Mouse (Mus musculus) kidney, adult 2 months (tissue): ENCODE results near the gene Sema4f. TPM values are rescaled to one million over a fixed set of nuclear protein-coding genes. Genes with fewer than 3 reads are reported as not detected.

ENCODE experiments used
- DNase-seq: peaks from one replicate; pipeline ENCODE4 v3.0.0; 2021
- H3K27ac ChIP-seq: fragments of 200-500 bp; 2 replicates; pipeline ENCODE4 v1.5.1; 2012; ENCODE audit warnings: low read depth, low read length, control low read depth, inconsistent platforms; ENCODE audit not compliant: insufficient read depth
- H3K27me3 ChIP-seq: fragments of 200-500 bp; replicated peaks from 2 replicates; pipeline ENCODE4 v1.6.1; 2012; ENCODE audit warnings: mild to moderate bottlenecking, moderate library complexity, low read length, inconsistent platforms; ENCODE audit not compliant: control insufficient read depth, insufficient read depth
- H3K36me3 ChIP-seq: fragments of 200-500 bp; 2 replicates; pipeline ENCODE4 v1.6.1; 2012; ENCODE audit warnings: mild to moderate bottlenecking, moderate library complexity, low read length, inconsistent platforms; ENCODE audit not compliant: control insufficient read depth, insufficient read depth
- H3K4me1 ChIP-seq: fragments of 200-500 bp; 2 replicates; pipeline ENCODE4 v1.6.1; 2011; ENCODE audit warnings: low read length; ENCODE audit not compliant: control insufficient read depth, insufficient read depth
- H3K4me3 ChIP-seq: fragments of 200-500 bp; 2 replicates; pipeline ENCODE4 v1.5.1; 2011; ENCODE audit warnings: mild to moderate bottlenecking, low read depth, low read length, control low read depth; ENCODE audit not compliant: insufficient read depth
- CTCF ChIP-seq: fragments of 200-500 bp; conservative IDR thresholded peaks from 2 replicates; pipeline ENCODE4 v1.5.1; 2011; ENCODE audit warnings: low read depth, mild to moderate bottlenecking, control low read depth, low read length, moderate library complexity, mixed read lengths; ENCODE audit not compliant: insufficient read depth, insufficient read length
- POLR2A ChIP-seq: fragments of 200-500 bp; IDR thresholded peaks from one replicate; pipeline ENCODE4 v1.6.1; 2011; ENCODE audit warnings: low read depth, low read length, control low read depth
- WGBS: fragments of 180-500 bp; shearing (Covaris S2); methylation state at CpG from one replicate; pipeline ENCODE4 v1.1.7; 2018; 5-methylcytosine and 5-hydroxymethylcytosine counted together
- polyA plus RNA-seq: library from polyadenylated mRNA; depleted of rRNA; stranded (reverse); fragments of >200 nt; gene quantifications from 2 replicates; pipeline ENCODE4 v1.2.3, GENCODE M21; 2012

Sema4f gene
- polyA plus RNA-seq, 1 experiment = 0.28 TPM

DNA sequence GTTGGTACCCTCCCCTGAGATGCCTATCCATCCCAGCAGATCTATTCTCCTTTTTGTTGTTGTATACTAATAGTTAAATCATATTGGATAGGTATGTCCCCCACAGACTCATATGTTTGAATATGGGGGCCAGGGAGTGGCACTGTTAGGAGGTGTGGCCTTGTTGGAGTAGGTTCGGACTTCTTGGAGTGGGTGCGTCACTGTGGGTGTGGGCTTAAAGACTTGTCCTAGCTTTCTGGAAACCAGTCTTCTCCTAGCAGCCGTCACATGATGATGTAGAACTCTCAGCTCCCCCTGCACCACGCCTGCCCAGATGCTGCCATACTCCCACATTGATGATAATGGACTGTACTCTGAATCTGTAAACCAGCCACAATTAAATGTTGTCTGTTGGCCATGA lies 41.3 kb downstream of the Sema4f start:
- H3K36me3 ChIP-seq = no peaks in the 10 kb centered on the region
- TF ChIP-seq POLR2A = no peak
- TF ChIP-seq CTCF = no peak
- no peak overlapping the region for H3K27ac ChIP-seq
- no peak overlapping the region for H3K4me3 ChIP-seq
- no peaks in the 10 kb centered on the region for H3K4me1 ChIP-seq
- 78% methylated on average over 4 of the region's 4 CpGs for WGBS
- DNase-seq = no peak
- no peaks in the 10 kb centered on the region for H3K27me3 ChIP-seq

DNA sequence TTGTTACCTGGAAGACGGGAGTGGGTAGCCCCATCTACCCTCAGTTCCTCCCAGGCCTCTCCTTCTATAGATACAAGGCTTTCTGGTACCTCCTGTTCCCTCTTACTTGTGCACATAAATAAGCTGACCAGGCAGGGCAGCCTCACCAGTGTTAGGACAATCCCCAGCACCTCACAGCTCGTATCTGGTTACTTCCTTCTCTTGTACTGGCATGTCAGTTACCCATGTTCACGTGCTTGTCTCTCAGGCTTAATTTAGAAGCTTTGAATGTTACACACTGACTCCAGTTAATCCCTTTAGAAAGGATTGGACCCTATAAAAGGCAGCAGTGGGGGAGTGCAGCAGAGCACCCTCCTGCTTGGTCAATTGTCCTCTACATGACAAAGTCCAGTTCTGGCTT lies 42.3 kb downstream of the Sema4f start:
- TF ChIP-seq CTCF (no peak), POLR2A (no peak)
- Histone ChIP-seq H3K27me3 (no peaks in the 10 kb centered on the region), H3K4me3 (no peak overlapping the region), H3K4me1 (no peaks in the 10 kb centered on the region), H3K36me3 (no peaks in the 10 kb centered on the region), H3K27ac (no peak overlapping the region)
- 63% methylated on average over 3 of the region's 3 CpGs for WGBS
- DNase-seq = no peak

DNA sequence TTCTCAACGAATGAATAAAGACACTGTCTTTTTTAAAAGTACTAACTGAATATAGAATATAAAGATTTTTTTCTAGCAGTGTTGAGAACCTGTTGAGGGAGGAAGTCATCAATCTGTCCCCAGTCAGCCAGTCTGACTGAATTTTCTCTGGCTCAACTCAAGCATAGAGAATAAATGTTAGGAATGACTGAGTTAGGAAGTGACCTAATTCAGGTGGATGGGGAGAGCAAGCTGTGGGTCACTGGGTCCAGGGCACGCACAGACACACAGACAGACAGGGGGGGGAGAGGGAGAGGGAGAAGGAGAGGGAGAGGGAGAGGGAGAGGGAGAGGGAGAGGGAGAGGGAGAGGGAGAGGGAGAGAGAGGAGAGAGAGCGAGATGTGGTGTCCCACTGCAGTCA lies 46.2 kb downstream of the Sema4f start:
- no peak for TF ChIP-seq POLR2A
- no peak for TF ChIP-seq CTCF
- no peak overlapping the region for H3K4me3 ChIP-seq
- 26% methylated on average over 3 of the region's 3 CpGs for WGBS
- no peak for DNase-seq
- no peaks in the 10 kb centered on the region for H3K36me3 ChIP-seq
- H3K4me1 ChIP-seq = no peaks in the 10 kb centered on the region
- no peak overlapping the region for H3K27ac ChIP-seq
- H3K27me3 ChIP-seq = no peaks in the 10 kb centered on the region

DNA sequence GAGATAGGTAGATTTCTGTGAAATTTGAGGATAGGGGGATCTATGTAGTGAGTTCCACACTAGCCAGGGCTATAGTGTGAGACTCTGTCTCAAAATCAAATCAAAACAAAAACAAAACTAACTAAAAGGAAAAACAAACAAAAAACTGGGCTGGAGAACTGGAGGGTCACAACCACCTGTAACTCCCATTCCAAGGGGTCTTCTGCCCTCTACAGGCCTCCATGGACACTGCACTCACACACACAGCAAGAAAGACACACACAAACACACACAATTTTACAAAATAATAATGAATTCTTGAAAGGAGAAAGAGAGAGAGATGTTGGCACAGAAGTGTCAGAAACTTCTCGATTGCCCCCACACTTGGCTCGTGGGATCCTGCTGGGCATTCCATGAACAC lies 47.0 kb downstream of the Sema4f start:
- H3K4me1 ChIP-seq = no peaks in the 10 kb centered on the region
- TF ChIP-seq POLR2A (no peak), CTCF (peak; percentile 55)
- WGBS = 54% methylated on average over 2 of the region's 2 CpGs
- H3K4me3 ChIP-seq = no peak overlapping the region
- H3K36me3 ChIP-seq = no peaks in the 10 kb centered on the region
- no peaks in the 10 kb centered on the region for H3K27me3 ChIP-seq
- DNase-seq = peak; percentile 21
- H3K27ac ChIP-seq = no peak overlapping the region

DNA sequence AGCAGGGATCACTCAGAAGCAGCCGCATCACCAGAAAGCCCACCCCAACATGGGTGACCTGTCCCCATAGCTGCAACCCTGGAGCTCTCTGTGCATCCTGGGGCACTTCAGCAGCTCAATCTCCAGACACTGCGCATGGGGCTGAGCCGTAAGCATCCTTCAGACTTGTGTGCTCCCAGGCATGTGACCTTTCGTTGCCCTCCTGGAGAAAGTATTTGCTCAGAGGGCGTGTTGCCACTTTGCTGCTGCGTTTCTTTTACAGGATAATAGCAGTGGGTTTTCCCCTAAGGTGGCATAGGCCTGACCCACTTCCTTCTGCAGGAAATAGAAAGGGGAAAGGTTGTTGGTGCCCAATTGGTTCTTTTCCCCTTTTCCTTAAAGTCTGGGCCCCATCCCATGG lies 48.1 kb downstream of the Sema4f start:
- TF ChIP-seq POLR2A = no peak
- no peak for TF ChIP-seq CTCF
- no peak overlapping the region for H3K4me3 ChIP-seq
- no peak for DNase-seq
- no peak overlapping the region for H3K27ac ChIP-seq
- WGBS = 49% methylated on average over 6 of the region's 6 CpGs
- H3K27me3 ChIP-seq = no peaks in the 10 kb centered on the region
- no peaks in the 10 kb centered on the region for H3K4me1 ChIP-seq
- H3K36me3 ChIP-seq = no peaks in the 10 kb centered on the region

DNA sequence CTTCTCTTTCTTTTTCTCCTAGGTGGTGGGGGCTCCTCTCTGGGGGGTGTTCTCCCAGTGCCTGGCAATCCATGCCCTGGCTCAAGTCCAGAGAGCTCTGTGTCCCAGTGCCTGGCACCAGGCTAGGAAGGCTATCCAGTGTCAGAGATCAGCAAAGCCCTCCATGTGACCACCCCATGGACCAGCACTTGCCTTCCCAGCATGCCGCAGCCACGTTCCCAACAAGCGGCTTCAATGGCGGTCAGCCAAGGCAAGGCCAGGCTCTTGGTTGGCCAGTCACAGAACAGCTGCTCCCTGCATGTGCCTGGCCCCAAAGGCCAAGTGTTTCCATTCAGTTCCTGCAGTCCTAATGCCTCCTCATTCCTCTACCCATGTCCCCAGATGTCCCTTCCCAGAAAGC lies 53.2 kb downstream of the Sema4f start:
- DNase-seq = peak; percentile 15
- TF ChIP-seq POLR2A (no peak), CTCF (no peak)
- Histone ChIP-seq H3K27me3 (no peaks in the 10 kb centered on the region), H3K4me3 (no peak overlapping the region), H3K36me3 (no peaks in the 10 kb centered on the region), H3K4me1 (no peaks in the 10 kb centered on the region), H3K27ac (no peak overlapping the region)
- WGBS = 88% methylated on average over 4 of the region's 4 CpGs

DNA sequence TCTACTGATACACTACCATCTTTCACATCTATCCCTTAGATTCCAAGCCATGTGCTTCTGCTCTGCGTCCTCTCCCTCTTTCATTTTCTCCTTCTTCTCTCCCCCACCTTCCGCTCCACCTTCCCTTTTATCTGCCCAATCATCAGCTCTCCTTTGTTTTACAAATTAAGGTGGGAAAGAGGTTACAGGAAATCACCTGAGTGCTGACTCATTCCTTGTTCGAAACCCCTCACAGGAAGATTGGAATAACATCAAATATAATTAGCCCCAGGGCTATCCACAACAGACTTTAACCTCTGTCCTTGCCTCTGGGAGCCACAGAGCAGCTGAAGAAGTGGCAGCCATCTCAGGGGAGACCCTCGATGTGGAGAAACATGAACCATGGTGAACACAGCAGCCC lies 53.7 kb downstream of the Sema4f start:
- Histone ChIP-seq H3K27ac (no peak overlapping the region), H3K4me1 (no peaks in the 10 kb centered on the region), H3K36me3 (no peaks in the 10 kb centered on the region), H3K4me3 (no peak overlapping the region), H3K27me3 (no peaks in the 10 kb centered on the region)
- DNase-seq = no peak
- 83% methylated on average over 4 of the region's 4 CpGs for WGBS
- TF ChIP-seq CTCF (no peak), POLR2A (no peak)

DNA sequence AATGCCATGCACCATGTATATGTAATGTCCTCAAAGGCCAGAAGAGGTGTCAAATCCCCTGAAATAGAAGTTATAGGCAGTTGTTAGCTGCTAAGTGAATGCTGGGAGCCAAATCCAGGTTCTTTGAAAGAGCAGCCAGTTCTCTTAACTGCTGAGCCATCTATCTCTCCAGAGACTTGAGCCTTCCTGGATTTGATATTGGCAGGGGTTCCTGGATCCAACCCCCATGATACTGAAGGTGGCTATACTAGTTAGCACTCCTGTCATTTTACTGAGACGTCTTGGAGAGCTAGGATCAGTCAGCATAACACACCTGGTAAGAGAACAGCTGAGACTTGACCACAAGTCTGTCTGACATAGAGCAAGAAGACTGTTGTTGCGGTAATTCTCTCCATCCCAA lies 54.1 kb downstream of the Sema4f start:
- TF ChIP-seq CTCF (no peak), POLR2A (no peak)
- Histone ChIP-seq H3K27ac (no peak overlapping the region), H3K4me1 (no peaks in the 10 kb centered on the region), H3K27me3 (no peaks in the 10 kb centered on the region), H3K36me3 (no peaks in the 10 kb centered on the region), H3K4me3 (no peak overlapping the region)
- DNase-seq = no peak
- 86% methylated on average over 2 of the region's 2 CpGs for WGBS
